Mouse (Mus musculus) urinary bladder, adult 2 months (tissue): ENCODE results near the gene Tspan17. TPM values are rescaled to one million over a fixed set of nuclear protein-coding genes. Genes with fewer than 3 reads are reported as not detected.

Experiments used
- DNase-seq: peaks from one replicate; pipeline ENCODE4 v3.0.0; 2022; ENCODE audit warnings: low spot score
- polyA plus RNA-seq: library from polyadenylated mRNA; depleted of rRNA; stranded (reverse); fragments of >200 nt; gene quantifications from 2 replicates; pipeline ENCODE4 v1.2.3, GENCODE M21; 2012

Tspan17 gene
- polyA plus RNA-seq, 1 experiment, result 33.0 TPM

DNA sequence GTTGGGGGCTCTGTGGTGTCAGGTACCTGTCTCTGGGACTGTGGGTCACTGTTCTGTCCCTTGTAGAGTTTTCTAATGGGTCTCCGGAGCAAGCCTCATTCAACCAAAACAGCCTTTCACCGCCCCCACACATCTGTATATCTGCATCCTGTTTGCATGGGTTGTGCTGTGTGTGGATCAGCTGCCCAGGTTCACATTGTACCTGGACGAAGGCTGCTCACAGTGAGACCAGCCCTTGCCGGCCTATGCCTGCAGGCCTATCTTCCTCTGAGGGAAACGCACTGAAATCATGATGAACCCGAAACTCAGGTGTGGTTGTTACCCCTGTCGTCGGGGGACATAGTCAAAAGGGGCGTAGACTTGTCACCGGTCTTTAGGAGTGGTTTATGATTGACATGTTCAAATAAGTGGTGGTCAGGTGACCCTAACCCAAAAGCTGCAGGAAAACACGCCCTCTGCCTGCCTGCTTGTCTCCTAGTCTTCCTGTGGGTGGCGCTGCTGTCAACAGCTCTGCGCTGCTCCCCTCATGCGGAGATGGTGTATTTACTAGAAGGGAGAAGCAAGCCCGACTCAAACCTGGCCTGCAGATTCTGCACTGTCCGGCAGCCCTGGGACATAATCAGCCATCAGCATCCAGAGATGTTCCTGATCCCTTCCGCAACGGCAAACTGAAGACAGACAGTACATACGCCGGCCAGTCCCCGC is 16.1 kb downstream of the Tspan17 start:
- DNase-seq, result no peak

DNA sequence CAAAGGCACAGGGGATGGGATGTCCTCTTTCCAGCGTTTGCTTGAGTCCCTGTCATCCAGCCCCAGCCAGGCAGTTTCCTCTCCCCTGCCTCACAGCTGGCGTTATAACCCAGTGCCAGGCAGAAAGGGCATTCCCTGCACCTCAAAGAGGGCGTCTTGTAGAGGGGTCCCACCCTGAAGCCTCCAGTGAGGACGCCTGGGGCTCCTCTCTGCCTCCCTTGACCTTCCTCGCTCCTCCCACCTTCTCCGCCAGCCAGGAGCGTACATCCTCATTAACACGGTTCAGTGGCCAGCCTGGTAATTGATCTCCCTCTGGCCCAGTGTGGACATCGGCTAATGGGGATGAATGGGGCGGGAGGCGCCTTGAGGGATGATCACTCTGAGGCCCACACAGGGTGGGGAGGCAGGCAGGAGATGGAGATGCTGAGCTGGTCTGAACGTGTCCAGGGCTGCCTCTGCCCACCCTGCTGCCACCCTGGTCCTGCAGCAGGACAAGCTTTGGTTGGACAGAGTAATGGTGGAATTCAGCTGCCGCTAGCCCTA is 17.3 kb downstream of the Tspan17 start:
- no peak for DNase-seq

DNA sequence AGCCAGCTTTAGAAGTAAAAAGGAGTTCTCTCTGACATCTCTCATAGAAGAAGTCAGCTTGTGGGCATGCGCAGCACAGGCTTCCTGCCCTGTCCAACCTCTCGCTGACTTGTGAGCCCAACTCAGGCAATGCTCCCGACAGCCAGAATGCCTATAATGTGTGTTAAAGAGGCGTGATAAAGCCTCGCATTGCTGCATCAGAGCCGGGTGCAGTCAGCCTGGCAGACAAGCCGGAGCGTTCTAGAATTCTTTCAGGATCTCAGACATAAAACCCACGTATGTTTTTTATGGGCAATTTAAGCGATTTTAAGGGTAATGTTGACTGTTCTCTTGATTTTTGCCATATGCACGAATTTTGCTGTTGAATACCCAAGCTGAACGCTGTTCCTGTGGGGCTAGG is 18.9 kb downstream of the Tspan17 start:
- DNase-seq, result no peak

DNA sequence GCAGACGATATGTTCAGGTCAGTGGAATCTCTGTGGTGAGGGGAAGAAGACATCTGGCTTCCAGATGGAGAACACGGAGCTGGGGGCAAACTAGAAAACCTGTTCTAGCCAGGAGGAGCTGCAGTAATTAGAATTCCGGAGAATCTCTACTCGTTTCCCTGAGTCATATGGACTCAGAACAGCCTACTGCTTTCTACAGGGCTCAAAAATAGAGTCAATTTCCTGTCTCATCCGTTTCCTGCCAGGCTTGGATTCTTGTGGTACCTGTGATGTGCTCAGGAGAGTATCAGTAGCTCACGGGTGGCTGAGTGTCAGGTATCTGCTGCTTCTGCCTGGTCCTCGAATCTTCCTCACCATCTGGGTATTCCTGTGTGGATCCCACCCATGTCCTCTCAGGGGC is 22.3 kb downstream of the Tspan17 start:
- no peak for DNase-seq

GRCm38 (mm10) chr13:54813381-54813780 is 24.2 kb downstream of the Tspan17 start:
- no peak for DNase-seq

DNA sequence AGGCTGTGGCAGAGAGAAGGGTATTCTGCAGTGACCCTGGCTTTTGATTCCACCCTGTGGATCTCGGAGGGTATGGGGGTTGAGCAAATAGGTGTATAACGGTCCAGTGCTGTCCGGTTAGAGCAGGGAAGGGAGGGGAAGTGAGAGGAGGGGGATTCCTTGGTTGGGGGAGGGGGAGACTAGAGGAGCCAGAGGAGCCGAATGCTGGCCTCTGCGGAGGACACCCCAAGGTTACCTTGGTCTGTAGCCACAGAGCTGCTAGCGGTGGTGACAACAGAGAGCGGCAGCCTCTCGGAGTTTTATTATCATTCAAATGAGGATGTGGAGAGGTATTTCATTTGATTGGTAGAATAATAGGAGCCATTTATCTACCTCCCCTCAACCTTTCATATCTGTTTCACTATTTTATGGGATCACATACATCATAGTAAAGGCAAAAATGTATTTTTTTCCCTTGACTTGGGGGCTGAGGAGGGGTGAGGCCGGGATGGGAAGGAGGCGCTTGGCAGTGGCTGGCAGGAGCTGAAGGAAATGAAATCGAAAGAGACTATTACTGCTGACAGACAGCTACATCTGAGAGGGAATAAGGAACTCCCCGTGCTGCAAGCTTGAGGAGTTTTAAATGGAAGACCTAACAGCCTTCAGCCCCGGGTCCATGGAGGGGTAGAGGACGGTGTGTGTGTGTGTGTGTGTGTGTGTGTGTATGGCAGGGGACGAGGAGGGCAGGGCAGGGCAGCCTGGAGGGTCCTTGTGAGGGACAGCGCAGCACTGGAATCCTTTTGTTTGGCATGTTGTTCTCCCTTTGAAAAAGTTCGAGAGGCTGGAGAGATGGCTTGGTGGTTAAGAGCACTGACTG is 29.4 kb downstream of the Tspan17 start:
- no peak for DNase-seq

DNA sequence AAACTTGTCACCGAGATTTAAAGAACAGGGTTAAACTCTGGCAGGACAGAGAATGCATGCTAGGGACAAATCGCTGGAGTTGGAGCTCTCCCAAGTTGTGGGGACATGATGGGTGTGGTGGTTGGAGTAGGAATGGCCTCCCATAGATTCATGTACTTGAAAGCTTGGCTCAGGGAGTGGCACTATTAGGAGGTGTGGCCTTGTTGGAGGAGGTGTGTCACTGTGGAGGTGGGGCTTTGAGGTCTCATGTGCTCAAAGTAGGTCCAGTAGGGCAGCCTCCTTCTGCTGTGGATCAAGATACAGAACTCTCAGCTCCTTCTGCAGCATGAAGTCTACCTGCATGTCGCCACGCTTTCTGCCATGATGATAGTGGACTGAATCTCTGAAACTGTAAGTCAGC is 31.9 kb downstream of the Tspan17 start:
- no peak for DNase-seq

DNA sequence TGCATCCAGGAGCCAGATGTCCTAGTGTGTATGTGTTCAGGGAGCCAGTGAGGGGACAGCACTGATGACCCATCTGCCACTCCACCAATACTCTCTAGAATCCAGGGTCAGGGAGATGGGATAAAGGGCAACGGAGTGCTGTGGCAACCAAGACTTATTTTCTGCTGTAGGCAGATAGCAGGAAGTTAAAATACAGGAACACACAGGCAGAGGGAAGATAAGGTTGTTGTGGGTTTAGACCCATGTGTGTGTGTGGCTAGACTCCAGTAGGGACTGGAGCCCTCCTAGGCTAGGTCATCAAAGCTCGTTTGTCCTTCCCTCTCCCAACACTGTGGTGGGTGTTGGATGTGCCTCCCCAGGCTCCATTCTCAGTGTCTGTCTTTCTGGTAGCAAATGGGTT is 32.8 kb downstream of the Tspan17 start:
- DNase-seq, result no peak

GRCm38 (mm10) chr13:54824111-54824931 is 35.1 kb downstream of the Tspan17 start:
- no peak for DNase-seq

GRCm38 (mm10) chr13:54827992-54828391 is 38.8 kb downstream of the Tspan17 start:
- DNase-seq, result no peak

DNA sequence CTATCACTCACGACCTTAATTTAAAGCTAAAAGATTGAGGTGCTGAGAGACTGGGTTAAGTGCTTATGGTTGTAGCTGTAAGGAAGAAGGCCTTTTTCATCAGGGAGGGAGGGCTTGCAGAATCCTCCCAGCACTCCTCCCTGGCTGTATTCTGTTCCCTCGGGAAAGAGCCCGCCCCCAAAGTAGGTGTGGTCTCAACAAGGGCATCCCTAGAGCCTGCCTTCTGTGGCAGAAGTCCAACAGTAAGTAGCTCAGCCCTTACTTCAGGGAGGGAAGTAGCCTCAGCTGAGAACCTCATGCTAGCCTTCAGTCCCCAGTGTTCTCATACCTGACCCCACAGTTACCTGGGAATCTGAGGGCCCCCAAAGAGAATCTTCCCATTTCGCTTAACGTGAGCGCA is 39.3 kb downstream of the Tspan17 start:
- DNase-seq, result no peak

DNA sequence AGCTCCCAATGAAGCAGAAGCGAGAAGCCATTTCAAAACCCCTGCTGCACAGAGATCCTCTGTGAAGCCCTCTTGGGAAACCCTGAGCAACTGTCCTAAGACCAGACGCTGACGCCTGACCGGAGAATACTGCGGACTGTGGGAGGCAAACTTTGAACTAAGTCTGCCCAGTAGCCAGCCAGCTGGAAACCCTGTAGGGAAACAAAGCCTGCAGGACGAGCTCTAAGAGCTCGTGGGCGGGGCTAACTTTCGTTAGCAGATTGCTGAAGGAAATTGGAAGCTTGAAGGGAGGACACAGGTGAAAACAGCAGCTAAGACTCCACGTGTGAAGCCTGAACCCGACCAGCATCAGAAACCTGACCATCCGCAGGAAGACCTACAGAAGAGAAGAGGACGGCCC is 40.3 kb downstream of the Tspan17 start:
- no peak for DNase-seq

GRCm38 (mm10) chr13:54836351-54837030 is 47.3 kb downstream of the Tspan17 start:
- no peak for DNase-seq

- no peak for DNase-seq
These were observed 47.9 kb downstream of the Tspan17 start for GRCm38 (mm10) chr13:54837061-54837460.

DNA sequence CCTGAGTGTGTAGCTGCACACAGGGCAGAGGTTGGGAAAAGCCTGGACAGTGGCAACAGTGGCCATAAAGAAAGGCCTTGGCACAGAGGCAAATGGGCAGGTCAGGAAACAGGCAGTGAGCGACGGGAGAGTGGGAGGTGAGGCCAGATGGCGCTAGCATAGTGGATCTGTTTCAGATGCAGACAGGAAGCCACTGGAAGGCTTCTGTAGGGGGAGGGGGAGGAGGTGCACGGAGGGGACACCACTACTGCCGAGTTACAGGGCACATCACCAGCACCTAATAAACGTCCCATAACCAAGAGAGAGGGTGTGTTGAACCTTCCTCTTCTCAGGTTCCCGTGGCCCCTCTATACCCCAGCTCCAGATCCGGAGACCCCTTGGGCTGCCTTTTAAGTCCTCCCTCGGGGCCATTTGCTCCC is 48.3 kb downstream of the Tspan17 start:
- DNase-seq, result no peak

GRCm38 (mm10) chr13:54838540-54838939 is 49.4 kb downstream of the Tspan17 start:
- no peak for DNase-seq

DNA sequence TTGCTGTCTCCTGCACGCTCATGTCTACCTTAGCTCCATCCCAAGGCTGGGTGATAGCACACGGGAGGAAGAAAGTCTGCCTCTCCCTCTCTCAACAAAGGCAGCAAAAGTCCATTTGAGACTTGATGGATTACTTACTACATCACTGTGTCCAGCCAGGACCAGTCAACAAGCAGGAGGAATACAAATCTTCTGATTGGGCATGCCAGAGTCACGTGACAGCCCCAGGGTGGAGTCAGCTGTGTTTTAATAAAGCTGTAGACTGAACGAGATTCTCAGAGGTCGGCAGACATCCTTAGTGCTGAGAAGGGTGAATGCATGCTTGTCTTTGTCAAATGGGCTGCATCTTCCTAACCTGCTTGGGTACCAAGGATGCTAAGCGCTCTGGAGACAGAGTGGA is 50.0 kb downstream of the Tspan17 start:
- no peak for DNase-seq

- no peak for DNase-seq
These were observed 55.4 kb downstream of the Tspan17 start for GRCm38 (mm10) chr13:54844579-54844978.
